Mouse (Mus musculus) liver, adult 2 months (tissue): Measurements from ENCODE around the gene Tm9sf4. TPM values are rescaled to one million over a fixed set of nuclear protein-coding genes. Genes with fewer than 3 reads are reported as not detected.

Experiments
- DNase-seq: peaks from one replicate; pipeline ENCODE4 v3.0.0-alpha.2; 2011; ENCODE audit warnings: low read depth, low spot score; ENCODE audit errors: extremely low read depth
- H3K27ac ChIP-seq: fragments of 200-500 bp; replicated peaks from 2 replicates; pipeline ENCODE4 v1.5.1; 2012; ENCODE audit warnings: low read depth, mild to moderate bottlenecking, control low read depth, inconsistent platforms, low read length; ENCODE audit not compliant: insufficient read depth
- H3K27me3 ChIP-seq: fragments of 200-500 bp; 2 replicates; pipeline ENCODE4 v1.6.1; 2012; ENCODE audit warnings: mild to moderate bottlenecking, moderate library complexity, low read length, inconsistent platforms; ENCODE audit not compliant: control insufficient read depth, insufficient read depth
- H3K36me3 ChIP-seq: fragments of 200-500 bp; 2 replicates; pipeline ENCODE4 v1.6.1; 2012; ENCODE audit warnings: low read length, inconsistent platforms; ENCODE audit not compliant: control insufficient read depth, insufficient read depth
- H3K4me1 ChIP-seq: fragments of 200-500 bp; 2 replicates; pipeline ENCODE4 v1.6.1; 2011; ENCODE audit warnings: low read length; ENCODE audit not compliant: control insufficient read depth, insufficient read depth
- H3K4me3 ChIP-seq: fragments of 200-500 bp; 2 replicates; pipeline ENCODE4 v1.5.1; 2011; ENCODE audit warnings: low read depth, mild to moderate bottlenecking, control low read depth, low read length, moderate library complexity; ENCODE audit not compliant: insufficient read depth
- H3K79me2 ChIP-seq: fragments of 200-500 bp; 2 replicates; pipeline ENCODE4 v1.6.1; 2012; ENCODE audit warnings: inconsistent platforms, mild to moderate bottlenecking, low read length, moderate library complexity; ENCODE audit not compliant: control insufficient read depth, insufficient read depth
- H3K9ac ChIP-seq: fragments of 200-500 bp; 2 replicates; pipeline ENCODE4 v1.6.1; 2012; ENCODE audit warnings: low read depth, mild to moderate bottlenecking, control low read depth, inconsistent platforms, low read length
- CTCF ChIP-seq: fragments of 200-500 bp; IDR thresholded peaks from 2 replicates; pipeline ENCODE4 v1.5.1; 2011; ENCODE audit warnings: low read depth, low read length, control low read depth
- POLR2A ChIP-seq: fragments of 200-500 bp; IDR thresholded peaks from 2 replicates; pipeline ENCODE4 v1.6.1; 2011; ENCODE audit warnings: low read length, control low read depth; ENCODE audit not compliant: insufficient read depth; ENCODE audit errors: extremely low read depth
- WGBS: fragments of 180-500 bp; shearing (Covaris S2); methylation state at CpG from one replicate; pipeline ENCODE4 v1.1.7; 2018; 5-methylcytosine and 5-hydroxymethylcytosine counted together
- polyA plus RNA-seq: library from polyadenylated mRNA; depleted of rRNA; stranded (reverse); fragments of >200 nt; gene quantifications from 2 replicates; pipeline ENCODE4 v1.2.3, GENCODE M21; 2012
- total RNA-seq: library from RNA; depleted of rRNA; stranded (reverse); fragments of >200 nt; gene quantifications from 2 replicates; pipeline ENCODE4 v1.2.3, GENCODE M21; 2014

Tm9sf4 gene
- total and polyA plus RNA-seq, 2 experiments: 28.0 to 45.5 TPM

DNA sequence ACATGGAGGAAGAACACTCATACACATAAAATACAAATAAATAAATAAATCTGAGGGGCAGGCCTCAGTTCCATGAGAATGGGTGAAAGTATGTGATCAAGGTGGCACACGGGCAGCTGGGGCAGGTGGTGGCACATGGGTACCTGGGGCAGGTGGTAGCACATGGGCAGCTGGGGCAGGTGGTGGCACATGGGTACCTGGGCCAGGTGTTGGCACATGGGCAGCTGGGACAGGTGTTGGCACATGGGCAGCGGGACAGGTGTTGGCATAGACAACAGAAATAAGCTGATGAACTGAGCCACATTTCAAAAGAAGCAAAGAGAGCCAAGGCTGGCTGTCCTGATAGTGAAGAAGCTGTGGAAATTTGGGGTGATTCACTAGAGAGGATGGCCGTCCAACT lies 11.4 kb upstream of the Tm9sf4 start:
- no peak for TF ChIP-seq CTCF
- TF ChIP-seq POLR2A: no peak
- 83% methylated on average over 3 of the region's 3 CpGs for WGBS
- H3K27me3 ChIP-seq: no peaks in the 10 kb centered on the region

DNA sequence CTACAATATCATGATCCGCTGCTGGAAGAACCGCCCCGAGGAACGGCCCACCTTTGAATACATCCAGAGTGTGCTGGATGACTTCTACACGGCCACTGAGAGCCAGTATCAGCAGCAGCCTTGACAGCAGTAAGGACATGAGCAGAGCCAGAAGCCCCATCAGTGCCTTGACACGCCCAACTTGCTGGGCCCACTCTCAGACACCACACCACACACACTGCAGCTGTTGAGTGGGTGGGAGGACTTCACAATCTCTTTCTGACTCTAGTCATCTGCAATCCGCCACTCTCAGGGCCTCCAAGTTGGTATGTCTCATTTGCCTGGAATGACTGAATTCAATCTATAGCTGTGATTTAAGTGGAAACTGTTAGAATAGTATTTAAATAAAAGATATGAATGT lies 10.1 kb upstream of the Tm9sf4 start:
- no peaks in the 10 kb centered on the region for H3K79me2 ChIP-seq
- TF ChIP-seq POLR2A: no peak
- TF ChIP-seq CTCF: no peak
- H3K4me3 ChIP-seq: no peak overlapping the region
- DNase-seq: no peak
- H3K4me1 ChIP-seq: no peaks in the 10 kb centered on the region
- WGBS: 81% methylated on average over 7 of the region's 7 CpGs
- H3K9ac ChIP-seq: no peak overlapping the region
- H3K36me3 ChIP-seq: no peaks in the 10 kb centered on the region
- H3K27ac ChIP-seq: no peak overlapping the region
- no peaks in the 10 kb centered on the region for H3K27me3 ChIP-seq

More for the DNA sequence above, 11.4 kb upstream of the Tm9sf4 start:
- Histone ChIP-seq H3K36me3 (no peaks in the 10 kb centered on the region), H3K9ac (no peak overlapping the region), H3K27ac (no peak overlapping the region), H3K4me3 (no peak overlapping the region), H3K79me2 (no peaks in the 10 kb centered on the region), H3K4me1 (no peaks in the 10 kb centered on the region)
- no peak for DNase-seq

GRCm38 (mm10) chr2:153151926-153152665 lies 9.0 kb upstream of the Tm9sf4 start:
- DNase-seq: no peak
- TF ChIP-seq POLR2A (no peak), CTCF (no peak)

DNA sequence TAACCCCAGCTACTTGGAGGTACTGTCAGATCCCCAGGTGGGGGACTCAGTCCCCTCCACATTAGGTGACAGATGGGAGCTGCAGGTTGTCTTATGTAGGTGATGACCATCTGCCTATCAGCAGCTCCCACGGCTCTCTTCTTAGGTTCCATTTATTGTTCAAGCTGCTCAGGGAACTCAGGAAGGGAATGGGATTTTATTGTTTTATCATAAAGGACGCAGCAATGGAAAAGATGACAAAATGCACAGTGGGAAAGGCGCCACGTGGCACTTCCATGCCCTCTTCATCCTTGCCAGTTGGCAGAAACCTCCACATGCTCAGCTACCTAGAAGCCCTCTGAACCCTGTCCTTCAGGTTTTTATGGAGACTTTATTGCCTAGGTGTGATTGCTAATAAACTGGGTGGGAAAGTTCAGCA lies 8.1 kb upstream of the Tm9sf4 start:
- Histone ChIP-seq H3K36me3 (no peaks in the 10 kb centered on the region), H3K27ac (no peak overlapping the region), H3K4me1 (no peaks in the 10 kb centered on the region), H3K79me2 (no peaks in the 10 kb centered on the region), H3K4me3 (no peak overlapping the region), H3K27me3 (no peaks in the 10 kb centered on the region), H3K9ac (no peak overlapping the region)
- 62% methylated on average over 4 of the region's 4 CpGs for WGBS
- DNase-seq: no peak
- TF ChIP-seq CTCF (no peak), POLR2A (no peak)

More at GRCm38 (mm10) chr2:153151926-153152665, 9.0 kb upstream of the Tm9sf4 start:
- no peaks in the 10 kb centered on the region for H3K27me3 ChIP-seq
- H3K36me3 ChIP-seq: no peaks in the 10 kb centered on the region
- no peak overlapping the region for H3K4me3 ChIP-seq
- no peaks in the 10 kb centered on the region for H3K4me1 ChIP-seq
- no peak overlapping the region for H3K27ac ChIP-seq
- no peak overlapping the region for H3K9ac ChIP-seq
- H3K79me2 ChIP-seq: no peaks in the 10 kb centered on the region
- 64% methylated on average over 8 of the region's 8 CpGs for WGBS

- Histone ChIP-seq H3K27me3 (no peaks in the 10 kb centered on the region), H3K4me3 (no peak overlapping the region), H3K4me1 (peaks cover 5% of the 10 kb centered on the region), H3K79me2 (peaks cover 9% of the 10 kb centered on the region), H3K27ac (no peak overlapping the region), H3K36me3 (no peaks in the 10 kb centered on the region), H3K9ac (no peak overlapping the region)
- no peak for TF ChIP-seq POLR2A
- TF ChIP-seq CTCF: peak; percentile 24; the same call in 1 of the 2 replicates
- DNase-seq: no peak
- 70% methylated on average over 1 of the region's 3 CpGs for WGBS
Observed at GRCm38 (mm10) chr2:153157270-153157669, 3.8 kb upstream of the Tm9sf4 start.

- DNase-seq: no peak
- 83% methylated on average over 5 of the region's 5 CpGs for WGBS
- H3K4me3 ChIP-seq: no peak overlapping the region
- H3K27me3 ChIP-seq: no peaks in the 10 kb centered on the region
- TF ChIP-seq POLR2A (no peak), CTCF (no peak)
- no peaks in the 10 kb centered on the region for H3K36me3 ChIP-seq
- no peak overlapping the region for H3K27ac ChIP-seq
- peaks cover 5% of the 10 kb centered on the region for H3K4me1 ChIP-seq
- H3K9ac ChIP-seq: no peak overlapping the region
- peaks cover 9% of the 10 kb centered on the region for H3K79me2 ChIP-seq
Observed at GRCm38 (mm10) chr2:153160133-153160532, 970 bp upstream of the Tm9sf4 start.
